Mouse (Mus musculus) heart, postnatal 0 days (tissue): ENCODE results near the gene Ap3d1.

Experiments
- CTCF ChIP-seq: IDR thresholded peaks from 2 replicates; pipeline ENCODE4 v1.5.1; 2016; ENCODE audit warnings: antibody characterized with exemption, control low read depth, low read depth
- EP300 ChIP-seq: IDR thresholded peaks from 2 replicates; pipeline ENCODE4 v1.6.1; 2016; ENCODE audit warnings: antibody characterized with exemption, low read depth

DNA sequence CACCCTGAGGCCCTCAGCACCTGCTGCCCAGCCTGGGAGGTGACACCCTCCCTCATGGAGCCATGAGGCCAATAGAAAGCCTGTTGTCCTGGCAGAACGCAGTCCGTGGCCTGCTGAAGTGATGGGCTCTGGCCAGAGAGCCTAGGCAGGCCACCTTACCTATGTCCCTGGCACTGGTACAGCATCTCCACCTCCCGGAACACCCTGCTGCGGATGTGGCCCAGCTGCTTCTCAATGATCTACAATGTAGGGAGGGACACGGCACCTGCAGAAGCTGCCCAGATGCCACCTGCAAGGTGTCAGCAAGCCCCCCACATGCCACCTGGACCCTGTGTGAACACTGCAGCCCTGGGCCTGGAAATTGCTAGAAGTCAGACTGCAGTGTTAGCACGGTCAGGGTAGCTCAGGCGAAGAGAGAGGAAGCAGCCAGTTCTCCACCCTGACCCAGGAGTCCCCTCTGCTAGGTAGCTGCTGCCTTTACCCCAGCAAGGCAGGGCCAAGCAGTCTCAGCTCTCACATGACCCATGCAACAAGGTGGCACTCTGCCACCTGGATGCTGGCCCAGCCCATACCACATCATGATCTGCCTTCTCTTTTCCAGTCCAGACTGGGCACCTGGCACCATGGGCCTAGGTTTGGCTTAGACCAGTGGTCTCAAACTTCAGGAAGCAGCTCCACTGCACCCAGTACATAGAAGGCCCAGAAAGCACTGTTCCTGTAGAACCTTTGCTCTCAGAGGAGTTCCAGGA, 72.2 kb downstream of the Ap3d1 start:
- no peak for TF ChIP-seq CTCF
- TF ChIP-seq EP300, result no peak; the same call in 1 of the 2 replicates
